10 mouse cellular contexts compared by ENCODE assay signal in the genomic region with DNA sequence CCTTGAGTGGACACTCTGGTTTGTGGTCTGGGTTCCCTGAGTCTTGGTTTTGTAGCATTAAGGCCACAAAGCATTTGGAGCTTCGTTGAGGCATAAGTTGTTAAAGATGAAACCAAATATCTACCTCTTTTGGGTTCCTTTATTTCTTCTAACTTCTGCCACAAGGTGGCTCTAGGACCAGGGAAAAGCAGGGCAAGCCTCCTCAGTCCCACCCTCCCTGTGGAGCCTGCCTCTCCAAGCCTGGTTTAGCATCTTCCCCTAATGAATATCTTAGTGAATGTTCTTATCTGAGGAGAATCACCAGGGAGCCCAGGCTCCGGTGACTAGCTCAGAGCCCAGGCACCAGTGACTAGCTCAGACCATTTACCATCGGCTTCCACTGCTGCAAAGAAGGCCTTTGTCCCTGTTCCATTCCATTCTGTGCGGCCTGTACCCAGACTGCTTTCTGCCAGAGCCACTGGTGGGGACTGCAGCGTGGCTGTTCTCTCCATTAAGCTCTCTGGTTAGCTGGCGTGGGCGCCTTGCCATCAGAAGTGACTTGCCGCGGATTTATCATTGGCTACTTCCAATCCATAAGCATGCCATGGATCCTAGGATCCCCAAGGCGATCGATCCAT.
A peak's percentile ranks its signal among the peaks of the same experiment; 100 is the strongest.
DNase-seq lines count a peak whose midpoint lies in the region; ATAC-seq and TF ChIP-seq lines count a peak whose summit lies in the region.
"Had no signal": no experiment of that assay in that cellular context is flagged by ENCODE, and none has a peak within 500 bp of the region (broad histone marks: within the 10 kb centered on the region; RNA-seq: fewer than 3 reads in every experiment).

No protein-coding gene starts in this region.

- TF ChIP-seq EP300 in heart, postnatal 0 days (IDR thresholded peaks at IDR 0.05; ENCODE audit: low read depth), result no peak

- H3K27ac ChIP-seq in heart, postnatal 0 days (ENCODE audit: low read depth), result no peak overlapping the region
- no peak overlapping the region for H3K27ac ChIP-seq in heart, embryonic 10.5 days
- H3K27ac ChIP-seq in kidney, adult 2 months (ENCODE audit: insufficient read depth, low read depth, low read length), result no peak overlapping the region
- H3K27ac ChIP-seq: intestine, embryonic 15.5 days; limb, embryonic 15.5 days had no signal

- no peak for TF ChIP-seq POLR2A in kidney, adult 2 months (IDR thresholded peaks at IDR 0.05; ENCODE audit: low read depth, low read length)

- H3K36me3 ChIP-seq in heart, postnatal 0 days (replicated peaks; ENCODE audit: control insufficient read depth, insufficient read depth, low read length), result peaks cover 20% of the 10 kb centered on the region
- peaks cover 59% of the 10 kb centered on the region for H3K36me3 ChIP-seq in heart, embryonic 10.5 days
- H3K36me3 ChIP-seq in kidney, adult 2 months (ENCODE audit: control insufficient read depth, insufficient read depth, low read length), result no peaks in the 10 kb centered on the region

- H3K4me1 ChIP-seq in heart, postnatal 0 days (ENCODE audit: control insufficient read depth, insufficient read depth), result no peaks in the 10 kb centered on the region
- H3K4me1 ChIP-seq in heart, embryonic 10.5 days, result peaks cover 38% of the 10 kb centered on the region
- H3K4me1 ChIP-seq in kidney, adult 2 months (ENCODE audit: control insufficient read depth, insufficient read depth, low read length), result no peaks in the 10 kb centered on the region
- H3K4me1 ChIP-seq: intestine, embryonic 15.5 days had no signal

- no peak for DNase-seq in heart, postnatal 0 days (ENCODE audit: low spot score)
- DNase-seq in heart, embryonic 10.5 days (ENCODE audit: low spot score), result no peak
- DNase-seq in 3T3-L1 (ENCODE audit: low read depth, low spot score), result peak; percentile 38
- DNase-seq in Muller cell, postnatal 12 days (ENCODE audit: inconsistent ontology term), result peak; percentile 19
- peak; percentile 17 to 27 for DNase-seq in left cerebral cortex, postnatal 36 days (ENCODE audit: low spot score in 2 of 2)
- DNase-seq in kidney, adult 2 months, result no peak

- no peak overlapping the region for H3K9ac ChIP-seq in heart, postnatal 0 days (replicated peaks; ENCODE audit: low read depth, low read length)
- H3K9ac ChIP-seq: intestine, embryonic 15.5 days; limb, embryonic 15.5 days; stomach, embryonic 15.5 days had no signal

- intact Hi-C loops in left cerebral cortex, postnatal 36 days (cut with DNase I), result no loop called here

- no peak for ATAC-seq in heart, postnatal 0 days (ENCODE audit: insufficient read depth, low read depth)
- ATAC-seq in erythroid progenitor cell, adult 5-6 weeks (replicated peaks; ENCODE audit: low FRiP score, poor library complexity, severe bottlenecking), result no peak
- ATAC-seq: intestine, embryonic 15.5 days had no signal

- no peak overlapping the region for H3K4me2 ChIP-seq in heart, postnatal 0 days (ENCODE audit: low read depth, low read length)
- H3K4me2 ChIP-seq: intestine, embryonic 15.5 days; limb, embryonic 15.5 days; stomach, embryonic 15.5 days had no signal

- no peaks in the 10 kb centered on the region for H3K9me3 ChIP-seq in heart, postnatal 0 days (replicated peaks; ENCODE audit: control insufficient read depth, low read length)
- no peaks in the 10 kb centered on the region for H3K9me3 ChIP-seq in heart, embryonic 10.5 days
- H3K9me3 ChIP-seq: intestine, embryonic 15.5 days; limb, embryonic 15.5 days; stomach, embryonic 15.5 days had no signal

- WGBS in heart, postnatal 0 days, result 77% methylated on average over 11 of the region's 11 CpGs
- 73% methylated on average over 11 of the region's 11 CpGs for WGBS in heart, embryonic 10.5 days
- 87% methylated on average over 11 of the region's 11 CpGs for WGBS in kidney, adult 2 months

- TF ChIP-seq CTCF in heart, postnatal 0 days (IDR thresholded peaks at IDR 0.05; ENCODE audit: low read depth), result peak; percentile 33
- TF ChIP-seq CTCF in kidney, adult 2 months (conservative IDR thresholded peaks at IDR 0.05; ENCODE audit: insufficient read depth, insufficient read length, low read depth, low read length), result no peak; the same call in 1 of the 2 replicates

- no peak overlapping the region for H3K4me3 ChIP-seq in heart, postnatal 0 days (ENCODE audit: low read depth, low read length)
- H3K4me3 ChIP-seq in heart, embryonic 10.5 days, result no peak overlapping the region
- H3K4me3 ChIP-seq in kidney, adult 2 months (ENCODE audit: insufficient read depth, low read depth, low read length), result no peak overlapping the region
- H3K4me3 ChIP-seq: intestine, embryonic 15.5 days; limb, embryonic 15.5 days; stomach, embryonic 15.5 days had no signal

- no peaks in the 10 kb centered on the region for H3K27me3 ChIP-seq in heart, postnatal 0 days (ENCODE audit: control insufficient read depth, insufficient read depth, low read length)
- no peaks in the 10 kb centered on the region for H3K27me3 ChIP-seq in heart, embryonic 10.5 days (ENCODE audit: insufficient read depth, poor library complexity, severe bottlenecking)
- no peaks in the 10 kb centered on the region for H3K27me3 ChIP-seq in kidney, adult 2 months (replicated peaks; ENCODE audit: control insufficient read depth, insufficient read depth, low read length)
- H3K27me3 ChIP-seq: intestine, embryonic 15.5 days; limb, embryonic 15.5 days; stomach, embryonic 15.5 days had no signal

Comparison
In these comparisons a context has a peak if more than half of its experiments do, and no peak if none do; other contexts are left out.
1. DNase-seq: peak in 3T3-L1 (single experiment), Muller cell, postnatal 12 days (single experiment) and left cerebral cortex, postnatal 36 days (2 of 2); none in heart, postnatal 0 days (single experiment), heart, embryonic 10.5 days (single experiment) and kidney, adult 2 months (single experiment).